ENCODE assay signal across 8 mouse cellular contexts in the genomic region with DNA sequence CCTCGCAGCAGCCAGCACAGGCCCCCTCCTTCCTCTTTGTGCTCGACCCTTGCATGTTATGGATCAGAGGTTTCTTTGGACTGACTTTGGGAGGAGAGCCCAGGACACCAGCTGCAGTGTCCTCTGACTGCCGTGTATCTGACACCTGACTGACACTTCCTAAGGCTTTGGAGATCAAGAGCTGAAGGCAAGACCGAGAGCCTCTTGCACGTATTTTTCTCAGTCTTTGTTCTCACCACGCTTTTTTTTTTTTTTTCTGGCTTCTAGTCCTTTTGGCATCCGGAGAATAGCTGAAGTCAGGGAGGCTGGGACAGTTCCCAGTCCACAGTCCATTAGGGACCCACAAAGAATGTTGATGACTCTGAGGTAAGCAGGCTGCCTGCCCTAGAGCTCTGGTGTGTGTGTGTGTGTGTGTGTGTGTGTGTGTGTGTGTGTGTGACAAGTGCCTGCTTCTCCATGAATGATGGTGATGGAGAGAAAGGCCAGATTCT. TPM values are rescaled to one million over a fixed set of nuclear protein-coding genes. Genes with fewer than 3 reads are reported as not detected.
DNase-seq lines count a peak whose midpoint lies in the region; ATAC-seq lines count a peak whose summit lies in the region.

No protein-coding gene starts in this region.

- H3K27ac ChIP-seq in heart, embryonic 13.5 days (replicated peaks) = peak overlapping the region; percentile 59
- H3K27ac ChIP-seq in limb, embryonic 15.5 days = peak overlapping the region; percentile 90

- H3K9ac ChIP-seq in heart, embryonic 13.5 days = peak overlapping the region; percentile 50
- no peak overlapping the region for H3K9ac ChIP-seq in limb, embryonic 15.5 days

- no peaks in the 10 kb centered on the region for H3K36me3 ChIP-seq in heart, embryonic 13.5 days
- no peaks in the 10 kb centered on the region for H3K36me3 ChIP-seq in limb, embryonic 15.5 days

- DNase-seq in cerebellum, postnatal 14 days = peak; percentile 9 to 25
- no peak for DNase-seq in cerebellum, adult 8-10 months
- DNase-seq in MN1 (ENCODE audit: low spot score) = peak; percentile 20
- no peak for DNase-seq in spleen, postnatal 4 days (ENCODE audit: low spot score in 2 of 2)
- no peak for DNase-seq in spleen, postnatal 10 days (ENCODE audit: low spot score in 2 of 2)
- DNase-seq in urinary bladder, postnatal 25 days (ENCODE audit: low spot score) = no peak

- H3K27me3 ChIP-seq in heart, embryonic 13.5 days (replicated peaks) = no peaks in the 10 kb centered on the region
- no peaks in the 10 kb centered on the region for H3K27me3 ChIP-seq in limb, embryonic 15.5 days

- 25% methylated on average over 7 of the region's 7 CpGs for WGBS in heart, embryonic 13.5 days
- 27% methylated on average over 7 of the region's 7 CpGs for WGBS in limb, embryonic 15.5 days

- no peak for ATAC-seq in heart, embryonic 13.5 days (ENCODE audit: extremely low read depth, insufficient number of reproducible peaks, low FRiP score, low TSS enrichment)
- peak; percentile 77 for ATAC-seq in limb, embryonic 15.5 days (ENCODE audit: insufficient number of reproducible peaks, low FRiP score, low TSS enrichment, low read depth)

- no peak overlapping the region for H3K4me3 ChIP-seq in heart, embryonic 13.5 days
- no peak overlapping the region for H3K4me3 ChIP-seq in limb, embryonic 15.5 days

- no peak overlapping the region for H3K4me2 ChIP-seq in heart, embryonic 13.5 days
- H3K4me2 ChIP-seq in limb, embryonic 15.5 days = 0 out of 2 replicates have a peak overlapping the region, but pooled peaks have one; percentile 12

- peaks cover 40% of the 10 kb centered on the region for H3K4me1 ChIP-seq in heart, embryonic 13.5 days
- H3K4me1 ChIP-seq in limb, embryonic 15.5 days = peaks cover 52% of the 10 kb centered on the region

- H3K9me3 ChIP-seq in heart, embryonic 13.5 days = no peaks in the 10 kb centered on the region
- no peaks in the 10 kb centered on the region for H3K9me3 ChIP-seq in limb, embryonic 15.5 days

RNA-seq across cellular contexts. Expression of a gene that starts 2.1 kb away (rescaled TPM):
- 0.19 and 0.33 TPM in 2 replicates for polyA plus RNA-seq in heart, embryonic 13.5 days (2015; fragmentation: Nextera tagmentation; extraction: Ambion mirVana)
- polyA plus RNA-seq in limb, embryonic 15.5 days (2015; fragmentation: Nextera tagmentation; extraction: Ambion mirVana) = 0.44 and 0.97 TPM in 2 replicates

RNA-seq across cellular contexts. Expression of a gene that starts 59.8 kb away (rescaled TPM):
- polyA plus RNA-seq in heart, embryonic 13.5 days (2015; fragmentation: Nextera tagmentation; extraction: Ambion mirVana) = 11.7 and 12.1 TPM in 2 replicates
- polyA plus RNA-seq in limb, embryonic 15.5 days (2015; fragmentation: Nextera tagmentation; extraction: Ambion mirVana) = 21.0 and 22.5 TPM in 2 replicates

Comparison
In these comparisons a context has a peak if more than half of its experiments do, and no peak if none do; other contexts are left out.
1. DNase-seq: peak in cerebellum, postnatal 14 days (2 of 2) and MN1 (single experiment); none in cerebellum, adult 8-10 months (single experiment), spleen, postnatal 4 days (0 of 2), spleen, postnatal 10 days (0 of 2) and urinary bladder, postnatal 25 days (single experiment).